Mouse (Mus musculus) testis, adult 2 months (tissue): ENCODE measurements around the gene Rnase13. TPM values are rescaled to one million over a fixed set of nuclear protein-coding genes. Genes with fewer than 3 reads are reported as not detected.

Experiments used
- H3K27ac ChIP-seq: fragments of 200-500 bp; 2 replicates; pipeline ENCODE4 v1.5.1; 2012; ENCODE audit warnings: low read depth, low read length; ENCODE audit not compliant: control insufficient read depth, insufficient read depth
- H3K27me3 ChIP-seq: fragments of 200-500 bp; 2 replicates; pipeline ENCODE4 v1.6.1; 2012; ENCODE audit warnings: mild to moderate bottlenecking, low read length, moderate library complexity; ENCODE audit not compliant: control insufficient read depth, insufficient read depth
- H3K36me3 ChIP-seq: fragments of 200-500 bp; 2 replicates; pipeline ENCODE4 v1.6.1; 2012; ENCODE audit warnings: mild to moderate bottlenecking, low read length; ENCODE audit not compliant: control insufficient read depth, insufficient read depth
- H3K4me1 ChIP-seq: fragments of 200-500 bp; 2 replicates; pipeline ENCODE4 v1.6.1; 2012; ENCODE audit warnings: low read length; ENCODE audit not compliant: control insufficient read depth, insufficient read depth
- H3K4me3 ChIP-seq: fragments of 200-500 bp; 2 replicates; pipeline ENCODE4 v1.5.1; 2012; ENCODE audit warnings: low read depth, mild to moderate bottlenecking, low read length, moderate library complexity, mixed read lengths; ENCODE audit not compliant: control insufficient read depth
- CTCF ChIP-seq: fragments of 200-500 bp; IDR thresholded peaks from 2 replicates; pipeline ENCODE4 v1.5.1; 2012; ENCODE audit warnings: low read depth, mild to moderate bottlenecking, inconsistent platforms, low read length, moderate library complexity; ENCODE audit not compliant: control insufficient read depth, insufficient read depth, insufficient replicate concordance
- POLR2A ChIP-seq: fragments of 200-500 bp; IDR thresholded peaks from 2 replicates; pipeline ENCODE4 v1.6.1; 2012; ENCODE audit warnings: low read depth, mild to moderate bottlenecking, inconsistent platforms, low read length, moderate library complexity; ENCODE audit not compliant: control insufficient read depth
- polyA plus RNA-seq: library from polyadenylated mRNA; depleted of rRNA; stranded (reverse); fragments of >200 nt; gene quantifications from 2 replicates; pipeline ENCODE4 v1.2.3, GENCODE M21; 2012

Gene Rnase13
- polyA plus RNA-seq, 1 experiment = 0.07 TPM

GRCm38 (mm10) chr14:51913062-51913959 lies 9.3 kb downstream of the Rnase13 start:
- H3K27ac ChIP-seq = peak overlapping the region; percentile 72
- TF ChIP-seq POLR2A = no peak; the same call in 1 of the 2 replicates
- TF ChIP-seq CTCF = no peak
- no peaks in the 10 kb centered on the region for H3K27me3 ChIP-seq
- peak overlapping the region; percentile 76 for H3K4me3 ChIP-seq
- H3K36me3 ChIP-seq = no peaks in the 10 kb centered on the region
- peaks cover 15% of the 10 kb centered on the region for H3K4me1 ChIP-seq

- no peaks in the 10 kb centered on the region for H3K36me3 ChIP-seq
- H3K27me3 ChIP-seq = no peaks in the 10 kb centered on the region
- no peak overlapping the region for H3K27ac ChIP-seq
- TF ChIP-seq CTCF = no peak
- peaks cover 15% of the 10 kb centered on the region for H3K4me1 ChIP-seq
- H3K4me3 ChIP-seq = peak overlapping the region; percentile 76
Observed at GRCm38 (mm10) chr14:51912391-51913061, 10.0 kb downstream of the Rnase13 start.

GRCm38 (mm10) chr14:51911301-51911700 lies 11.3 kb downstream of the Rnase13 start:
- TF ChIP-seq CTCF (no peak), POLR2A (no peak)
- peaks cover 15% of the 10 kb centered on the region for H3K4me1 ChIP-seq
- no peaks in the 10 kb centered on the region for H3K36me3 ChIP-seq
- H3K27me3 ChIP-seq = no peaks in the 10 kb centered on the region
- no peak overlapping the region for H3K4me3 ChIP-seq
- H3K27ac ChIP-seq = no peak overlapping the region

- TF ChIP-seq CTCF (no peak), POLR2A (no peak)
- H3K4me3 ChIP-seq = no peak overlapping the region
- no peak overlapping the region for H3K27ac ChIP-seq
- no peaks in the 10 kb centered on the region for H3K4me1 ChIP-seq
- H3K36me3 ChIP-seq = no peaks in the 10 kb centered on the region
- H3K27me3 ChIP-seq = no peaks in the 10 kb centered on the region
Observed at GRCm38 (mm10) chr14:51906102-51906501, 16.5 kb downstream of the Rnase13 start.

- H3K4me3 ChIP-seq = no peak overlapping the region
- no peak overlapping the region for H3K27ac ChIP-seq
- no peaks in the 10 kb centered on the region for H3K27me3 ChIP-seq
- no peaks in the 10 kb centered on the region for H3K36me3 ChIP-seq
- TF ChIP-seq POLR2A (no peak), CTCF (no peak)
- no peaks in the 10 kb centered on the region for H3K4me1 ChIP-seq
Observed at GRCm38 (mm10) chr14:51904706-51905105, 17.9 kb downstream of the Rnase13 start.

GRCm38 (mm10) chr14:51903782-51904181 lies 18.8 kb downstream of the Rnase13 start:
- no peak overlapping the region for H3K27ac ChIP-seq
- H3K4me1 ChIP-seq = no peaks in the 10 kb centered on the region

GRCm38 (mm10) chr14:51902806-51903710 lies 19.5 kb downstream of the Rnase13 start:
- Histone ChIP-seq H3K4me1 (no peaks in the 10 kb centered on the region), H3K27me3 (no peaks in the 10 kb centered on the region), H3K27ac (no peak overlapping the region), H3K36me3 (no peaks in the 10 kb centered on the region), H3K4me3 (no peak overlapping the region)
- peak; percentile 86 for TF ChIP-seq CTCF
- no peak for TF ChIP-seq POLR2A

More at GRCm38 (mm10) chr14:51903782-51904181, 18.8 kb downstream of the Rnase13 start:
- H3K27me3 ChIP-seq = no peaks in the 10 kb centered on the region
- no peaks in the 10 kb centered on the region for H3K36me3 ChIP-seq
- no peak overlapping the region for H3K4me3 ChIP-seq
- no peak for TF ChIP-seq POLR2A
- TF ChIP-seq CTCF = no peak
